Mouse (Mus musculus) central nervous system, embryonic 18 days (tissue): Measurements from ENCODE around the gene Aqp6. TPM values are rescaled to one million over a fixed set of nuclear protein-coding genes. Genes with fewer than 3 reads are reported as not detected.

ENCODE experiments used
- polyA plus RNA-seq: library from polyadenylated mRNA; depleted of rRNA; stranded (reverse); fragments of >200 nt; gene quantifications from 2 replicates; pipeline ENCODE4 v1.2.3, GENCODE M21; 2012; rRNA removed

The Aqp6 gene
- polyA plus RNA-seq, result 0.21 and 0.47 TPM in 2 replicates

GRCm38 (mm10) chr15:99600986-99601822, at the start of gene Aqp6:
Gene Aqp6, plus strand, starts transcription at chr15:99601400.

DNA sequence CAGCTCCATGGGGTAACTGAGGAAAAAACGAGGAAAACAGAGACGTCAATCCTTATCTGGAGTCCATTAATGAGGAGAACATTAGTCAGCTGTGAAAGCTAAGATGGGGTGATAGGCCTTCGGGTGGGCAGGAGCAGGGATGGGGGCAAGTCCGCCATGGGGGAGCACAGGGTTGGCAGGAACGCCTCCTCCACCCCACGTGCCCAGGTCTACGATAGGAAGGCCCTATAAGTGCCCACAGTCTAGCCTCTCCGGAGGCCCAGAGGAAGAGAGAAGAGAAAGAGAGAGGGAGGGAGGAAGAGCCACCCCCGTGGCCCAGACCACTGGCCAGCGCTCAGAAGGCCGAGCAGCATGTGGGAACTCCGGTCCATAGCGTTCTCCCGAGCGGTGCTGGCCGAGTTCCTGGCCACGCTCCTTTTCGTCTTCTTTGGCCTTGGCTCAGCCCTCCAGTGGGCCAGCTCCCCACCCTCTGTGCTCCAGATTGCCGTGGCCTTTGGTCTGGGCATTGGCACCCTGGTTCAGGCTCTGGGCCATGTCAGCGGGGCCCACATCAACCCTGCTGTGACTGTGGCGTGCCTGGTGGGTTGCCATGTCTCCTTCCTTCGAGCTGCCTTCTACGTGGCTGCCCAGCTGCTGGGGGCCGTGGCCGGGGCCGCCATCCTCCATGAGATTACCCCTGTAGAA, 22.3 kb upstream of the Aqp6 start, which contains the start of gene Aqp2:
TSS of gene Aqp2 (plus strand) at position 254 of the 684 bp plus-strand sequence.

DNA sequence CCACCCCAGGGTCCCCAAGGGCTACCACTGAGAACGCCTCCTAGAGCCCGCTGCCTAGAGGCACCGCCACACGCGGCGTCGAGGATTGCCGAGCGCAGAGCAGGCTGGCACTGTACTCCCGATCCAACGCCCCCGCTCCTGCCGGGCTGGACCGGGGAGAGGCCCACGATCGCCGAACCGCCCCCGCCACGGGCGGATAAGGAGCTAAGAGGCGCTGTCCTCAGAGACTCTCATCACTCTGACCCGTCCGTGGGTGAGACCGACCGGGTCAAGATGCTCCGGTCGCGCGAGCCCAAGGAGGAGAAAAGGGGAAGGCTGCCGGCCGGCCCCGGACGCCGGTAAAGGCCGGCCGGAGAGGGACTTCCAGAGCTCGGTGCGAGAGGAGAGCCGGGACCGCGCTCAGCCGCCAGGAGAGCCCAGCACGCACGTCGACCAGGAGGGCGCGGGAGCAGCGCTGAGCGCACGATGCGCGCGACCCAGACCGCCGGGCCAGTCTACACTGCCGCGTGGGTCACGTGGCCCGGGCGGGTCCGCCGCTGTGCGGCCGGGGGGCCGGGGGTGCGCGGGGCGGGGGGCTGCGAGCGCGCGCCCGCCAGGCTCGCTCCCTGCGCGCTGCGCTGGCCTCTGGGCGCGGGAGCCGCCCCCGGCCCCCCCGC, 10.6 kb upstream of the Aqp6 start, which contains the start of gene Aqp5:
TSS of gene Aqp5 (plus strand) at position 354 of the 656 bp plus-strand sequence.

DNA sequence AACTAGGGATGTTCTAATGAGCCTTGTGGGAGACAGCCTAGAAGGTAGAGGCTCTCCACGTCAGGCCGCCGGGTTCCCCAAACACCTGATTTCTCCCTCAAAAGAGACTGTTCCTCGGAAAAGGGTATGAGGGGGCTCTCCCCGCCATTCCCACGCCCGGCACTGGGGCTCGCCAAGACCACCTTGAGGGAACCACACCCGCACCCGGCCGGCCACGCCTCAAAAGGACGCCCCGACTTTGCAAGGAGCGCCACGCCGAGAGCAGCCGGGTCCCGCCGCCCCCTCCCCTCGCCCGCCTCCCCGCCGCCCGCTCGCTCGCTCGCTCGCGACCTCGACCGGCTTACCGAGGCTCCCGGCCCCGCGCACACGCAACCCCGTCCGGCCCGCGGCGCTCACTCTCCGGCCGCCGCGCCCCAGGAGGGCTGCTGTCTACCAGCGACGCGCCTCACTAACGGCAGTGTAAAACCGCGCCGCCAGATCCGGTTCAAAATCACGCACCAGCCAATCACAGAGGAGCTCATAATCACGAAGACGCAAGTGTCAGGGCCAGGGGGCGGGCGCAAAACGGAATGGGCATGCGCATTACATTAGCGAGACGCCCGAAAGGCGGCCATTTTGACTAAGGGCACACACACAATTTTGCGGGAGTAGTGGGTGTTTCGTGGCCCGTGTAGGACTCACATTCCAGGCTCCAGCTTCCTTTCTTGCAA, 50.1 kb downstream of the Aqp6 start, which contains the start of gene Racgap1:
TSS of gene Racgap1 (minus strand) at position 494 of the 710 bp plus-strand sequence.

Other genes with a start within 250 kb of the Aqp6 start
- 21.3 and 22.4 TPM in 2 replicates for gene Fmnl3, start 230.9 kb upstream of the Aqp6 start, polyA plus RNA-seq
- gene Tmbim6, start 208.5 kb upstream of the Aqp6 start, polyA plus RNA-seq, result 211 and 217 TPM in 2 replicates
- gene Nckap5l, start 143.7 kb upstream of the Aqp6 start, polyA plus RNA-seq, result 15.9 and 17.0 TPM in 2 replicates
- gene Bcdin3d, start 126.7 kb upstream of the Aqp6 start, polyA plus RNA-seq, result 10.5 and 11.0 TPM in 2 replicates
- gene Faim2, start 73.2 kb upstream of the Aqp6 start, polyA plus RNA-seq, result 15.3 and 20.9 TPM in 2 replicates
- not detected in 2 replicates for gene Aqp2, start 22.3 kb upstream of the Aqp6 start, polyA plus RNA-seq
- gene Aqp5, start 10.6 kb upstream of the Aqp6 start, polyA plus RNA-seq, result 0.67 and 0.79 TPM in 2 replicates
- gene Racgap1, start 50.3 kb downstream of the Aqp6 start, polyA plus RNA-seq, result 46.8 and 48.1 TPM in 2 replicates
- gene Asic1, start 69.0 kb downstream of the Aqp6 start, polyA plus RNA-seq, result 84.2 and 92.7 TPM in 2 replicates
- gene Smarcd1, start 100.7 kb downstream of the Aqp6 start, polyA plus RNA-seq, result 128 and 137 TPM in 2 replicates
- gene Gm17349, start 104.1 kb downstream of the Aqp6 start, polyA plus RNA-seq, result not detected in 2 replicates
- gene Gpd1, start 116.1 kb downstream of the Aqp6 start, polyA plus RNA-seq, result 3.7 TPM in 2 replicates
- 160 and 178 TPM in 2 replicates for gene Cox14, start 124.2 kb downstream of the Aqp6 start, polyA plus RNA-seq
- 66.9 and 70.2 TPM in 2 replicates for gene Cers5, start 171.5 kb downstream of the Aqp6 start, polyA plus RNA-seq